Mouse (Mus musculus) lung, postnatal 0 days (tissue): Measurements from ENCODE around the gene Trim47.

Experiments used
- CTCF ChIP-seq: IDR thresholded peaks from 2 replicates; pipeline ENCODE4 v1.5.1; 2016; ENCODE audit warnings: antibody characterized with exemption, mild to moderate bottlenecking
- EP300 ChIP-seq: IDR thresholded peaks from 2 replicates; pipeline ENCODE4 v1.6.1; 2016; ENCODE audit warnings: antibody characterized with exemption, mild to moderate bottlenecking, control low read depth

DNA sequence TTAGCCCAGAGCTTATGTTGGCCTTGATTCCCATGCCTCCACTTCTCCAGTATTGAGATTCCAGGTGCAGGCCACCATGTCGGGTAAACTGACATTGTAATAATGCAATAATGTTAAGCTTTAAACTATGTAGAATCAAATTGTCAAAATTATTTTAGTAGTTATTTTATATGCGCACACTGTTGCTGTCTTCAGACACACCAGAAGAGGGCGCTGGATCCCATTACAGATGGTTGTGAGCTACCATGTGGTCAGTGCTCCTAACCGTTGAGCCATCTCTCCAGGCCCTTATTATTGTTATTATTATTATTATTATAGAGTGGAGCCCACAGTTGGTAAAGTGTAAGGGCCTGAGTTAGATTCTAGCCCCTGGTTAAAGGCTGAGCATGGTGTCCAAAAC is 15.9 kb downstream of the Trim47 start:
- TF ChIP-seq CTCF (peak; percentile 23; the same call in 1 of the 2 replicates), EP300 (no peak)
